Mouse (Mus musculus) gastrocnemius, adult 2 months (tissue): ENCODE measurements around the gene Frem1. TPM values are rescaled to one million over a fixed set of nuclear protein-coding genes. Genes with fewer than 3 reads are reported as not detected.

ENCODE experiments used
- DNase-seq: peaks from one replicate; pipeline ENCODE4 v3.0.0; 2022
- H3K27ac ChIP-seq: fragments of 200-600 bp; 2 replicates; pipeline ENCODE4 v1.8.1; 2022; ENCODE audit warnings: mild to moderate bottlenecking
- H3K4me3 ChIP-seq: fragments of 200-600 bp; 2 replicates; pipeline ENCODE4 v1.8.1; 2022; ENCODE audit warnings: mild to moderate bottlenecking, moderate library complexity
- CTCF ChIP-seq: fragments of 200-600 bp; IDR thresholded peaks from 2 replicates; pipeline ENCODE4 v1.8.1; 2022; ENCODE audit warnings: antibody characterized with exemption, mild to moderate bottlenecking, moderate library complexity
- intact Hi-C: fragments of 180-260 bp; cut with DNase I; formaldehyde crosslinking; loops from one replicate; pipeline ENCODE4 v1.15.1; 2025
- total RNA-seq, 2 experiments: library from RNA; stranded (reverse); gene quantifications; 2 replicates each; pipeline ENCODE4 v1.2.3; 2021

Gene Frem1
- total RNA-seq, 2 experiments from 2014 or later: 0.38 to 0.64 TPM

- no peak for TF ChIP-seq CTCF
- intact Hi-C loops: no loop called here
Measured at GRCm38 (mm10) chr4:82945572-82946275, 106.4 kb downstream of the Frem1 start.

GRCm38 (mm10) chr4:82940680-82941079 is 111.5 kb downstream of the Frem1 start:
- no peak overlapping the region for H3K27ac ChIP-seq
- no peak for TF ChIP-seq CTCF
- no peak for DNase-seq
- H3K4me3 ChIP-seq: no peak overlapping the region
- intact Hi-C loops: no loop called here

More at GRCm38 (mm10) chr4:82945572-82946275, 106.4 kb downstream of the Frem1 start:
- peak overlapping the region; percentile 57; the same call in 1 of the 2 replicates for H3K27ac ChIP-seq
- no peak for DNase-seq
- peak overlapping the region; percentile 19; the same call in 1 of the 2 replicates for H3K4me3 ChIP-seq

- intact Hi-C loops: no loop called here
- no peak overlapping the region for H3K27ac ChIP-seq
- no peak for TF ChIP-seq CTCF
- no peak overlapping the region for H3K4me3 ChIP-seq
- DNase-seq: no peak
Measured at GRCm38 (mm10) chr4:82940248-82940647, 111.9 kb downstream of the Frem1 start.

GRCm38 (mm10) chr4:82934308-82934707 is 117.8 kb downstream of the Frem1 start:
- Histone ChIP-seq H3K27ac (peak overlapping the region; percentile 77), H3K4me3 (peak overlapping the region; percentile 74)
- DNase-seq: peak; percentile 63
- TF ChIP-seq CTCF: peak; percentile 64
- intact Hi-C loops: loop anchor here (2.0 to 10.0 kb wide), 6 partner anchors 77 to 1760 kb away; partner anchors contain the start of gene Zdhhc21

- peak; percentile 92 for TF ChIP-seq CTCF
- intact Hi-C loops: loop anchor here (2.0 to 10.0 kb wide), 6 partner anchors 76 to 1759 kb away; partner anchors contain the start of gene Zdhhc21
- DNase-seq: peak; percentile 72
- peak overlapping the region; percentile 77 for H3K27ac ChIP-seq
- H3K4me3 ChIP-seq: peak overlapping the region; percentile 74
Measured at GRCm38 (mm10) chr4:82933698-82934210, 118.4 kb downstream of the Frem1 start.

GRCm38 (mm10) chr4:82930079-82930478 is 122.1 kb downstream of the Frem1 start:
- intact Hi-C loops: loop anchor here (5.0 to 10.0 kb wide), 4 partner anchors 73 to 1755 kb away; partner anchors contain the start of gene Zdhhc21
- Histone ChIP-seq H3K27ac (no peak overlapping the region), H3K4me3 (no peak overlapping the region)
- no peak for DNase-seq
- TF ChIP-seq CTCF: no peak

GRCm38 (mm10) chr4:82921962-82922361 is 130.2 kb downstream of the Frem1 start:
- intact Hi-C loops: no loop called here
- no peak for DNase-seq
- Histone ChIP-seq H3K4me3 (no peak overlapping the region), H3K27ac (no peak overlapping the region)
- TF ChIP-seq CTCF: no peak

- intact Hi-C loops: no loop called here
- Histone ChIP-seq H3K4me3 (no peak overlapping the region), H3K27ac (no peak overlapping the region)
- no peak for TF ChIP-seq CTCF
- no peak for DNase-seq
Measured at GRCm38 (mm10) chr4:82918625-82919024, 133.5 kb downstream of the Frem1 start.

GRCm38 (mm10) chr4:82916678-82917050 is 135.5 kb downstream of the Frem1 start:
- peak overlapping the region; percentile 64 for H3K4me3 ChIP-seq
- no peak for DNase-seq
- H3K27ac ChIP-seq: no peak overlapping the region
- TF ChIP-seq CTCF: no peak
- intact Hi-C loops: no loop called here

- H3K27ac ChIP-seq: 0 out of 2 replicates have a peak overlapping the region, but pooled peaks have one; percentile 24
- DNase-seq: no peak
- peak overlapping the region; percentile 64 for H3K4me3 ChIP-seq
- intact Hi-C loops: no loop called here
- TF ChIP-seq CTCF: no peak
Measured at GRCm38 (mm10) chr4:82916003-82916677, 136.0 kb downstream of the Frem1 start.

- Histone ChIP-seq H3K4me3 (peak overlapping the region; percentile 64), H3K27ac (0 out of 2 replicates have a peak overlapping the region, but pooled peaks have one; percentile 24)
- intact Hi-C loops: no loop called here
- DNase-seq: no peak
- TF ChIP-seq CTCF: no peak
Measured at GRCm38 (mm10) chr4:82915576-82915975, 136.6 kb downstream of the Frem1 start.

- intact Hi-C loops: no loop called here
- Histone ChIP-seq H3K4me3 (no peak overlapping the region), H3K27ac (no peak overlapping the region)
- DNase-seq: no peak
- no peak for TF ChIP-seq CTCF
Measured at GRCm38 (mm10) chr4:82914601-82915143, 137.5 kb downstream of the Frem1 start.

- DNase-seq: no peak
- Histone ChIP-seq H3K27ac (no peak overlapping the region), H3K4me3 (no peak overlapping the region)
- intact Hi-C loops: no loop called here
- TF ChIP-seq CTCF: no peak
Measured at GRCm38 (mm10) chr4:82895227-82895626, 156.9 kb downstream of the Frem1 start.
